Mouse (Mus musculus) adrenal gland, postnatal 25 days (tissue): ENCODE data around the gene C130074G19Rik. TPM values are rescaled to one million over a fixed set of nuclear protein-coding genes. Genes with fewer than 3 reads are reported as not detected.
A peak's percentile ranks its signal among the peaks of the same experiment; 100 is the strongest.

ENCODE experiments used
- DNase-seq: peaks from one replicate; pipeline ENCODE4 v3.0.0; 2021; ENCODE audit warnings: mixed read lengths
- total RNA-seq: library from RNA; stranded (reverse); gene quantifications from 2 replicates; pipeline ENCODE4 v1.2.3, GENCODE M21; 2021

The C130074G19Rik gene
- total RNA-seq, 1 experiment from 2014 or later, result 24.7 TPM

GRCm38 (mm10) chr1:184873910-184874309 is 9.1 kb downstream of the C130074G19Rik start:
- peak; percentile 18 for DNase-seq

- no peak for DNase-seq
Measured at GRCm38 (mm10) chr1:184872069-184872819, 10.8 kb downstream of the C130074G19Rik start.

GRCm38 (mm10) chr1:184871506-184871905 is 11.5 kb downstream of the C130074G19Rik start:
- DNase-seq, result peak; percentile 13

GRCm38 (mm10) chr1:184870646-184871385 is 12.2 kb downstream of the C130074G19Rik start:
- DNase-seq, result no peak

GRCm38 (mm10) chr1:184869939-184870565 is 13.0 kb downstream of the C130074G19Rik start:
- peak; percentile 68 for DNase-seq

GRCm38 (mm10) chr1:184867640-184868120 is 15.3 kb downstream of the C130074G19Rik start:
- DNase-seq, result no peak

- peak; percentile 28 for DNase-seq
Measured at GRCm38 (mm10) chr1:184864381-184864801, 18.6 kb downstream of the C130074G19Rik start.

- no peak for DNase-seq
Measured at GRCm38 (mm10) chr1:184862636-184863035, 20.4 kb downstream of the C130074G19Rik start.

GRCm38 (mm10) chr1:184861551-184861950 is 21.5 kb downstream of the C130074G19Rik start:
- DNase-seq, result no peak

GRCm38 (mm10) chr1:184860276-184860675 is 22.7 kb downstream of the C130074G19Rik start:
- DNase-seq, result no peak

GRCm38 (mm10) chr1:184858253-184858652 is 24.8 kb downstream of the C130074G19Rik start:
- DNase-seq, result no peak

- DNase-seq, result no peak
Measured at GRCm38 (mm10) chr1:184857216-184857615, 25.8 kb downstream of the C130074G19Rik start.

- DNase-seq, result no peak
Measured at GRCm38 (mm10) chr1:184853922-184854321, 29.1 kb downstream of the C130074G19Rik start.

- DNase-seq, result peak; percentile 72
Measured at GRCm38 (mm10) chr1:184853339-184853738, 29.7 kb downstream of the C130074G19Rik start.

GRCm38 (mm10) chr1:184851741-184852618 is 31.0 kb downstream of the C130074G19Rik start:
- DNase-seq, result peak; percentile 63

GRCm38 (mm10) chr1:184851166-184851565 is 31.9 kb downstream of the C130074G19Rik start:
- DNase-seq, result no peak

GRCm38 (mm10) chr1:184846973-184847372 is 36.0 kb downstream of the C130074G19Rik start:
- DNase-seq, result no peak

GRCm38 (mm10) chr1:184846092-184846750 is 36.8 kb downstream of the C130074G19Rik start, which contains the start of gene Marc2:
Gene Marc2, minus strand, starts transcription at chr1:184846451.
- no peak for DNase-seq

- peak; percentile 94 for DNase-seq
Measured at GRCm38 (mm10) chr1:184845111-184846071, 37.6 kb downstream of the C130074G19Rik start.
